Mouse (Mus musculus) stomach, embryonic 15.5 days (tissue): ENCODE results near the gene Numbl. TPM values are rescaled to one million over a fixed set of nuclear protein-coding genes. Genes with fewer than 3 reads are reported as not detected.

Experiments used
- ATAC-seq: fragments of 200-750 bp; cut with Nextera tagmentation; 2 replicates; pipeline ENCODE4 v1.8.0; 2017; ENCODE audit warnings: low read depth, moderate number of reproducible peaks, moderate TSS enrichment; ENCODE audit not compliant: insufficient read depth, low FRiP score
- H3K27ac ChIP-seq: fragments of 300-500 bp; sonication (generic); 2 replicates; pipeline ENCODE4 v1.5.1; 2015; ENCODE audit warnings: mild to moderate bottlenecking, inconsistent platforms
- H3K27me3 ChIP-seq: fragments of 300-500 bp; sonication (generic); replicated peaks from 2 replicates; pipeline ENCODE4 v1.6.1; 2015; ENCODE audit warnings: inconsistent platforms
- H3K36me3 ChIP-seq: fragments of 300-500 bp; sonication (generic); 2 replicates; pipeline ENCODE4 v1.6.1; 2015; ENCODE audit warnings: inconsistent platforms
- H3K4me1 ChIP-seq: fragments of 300-500 bp; sonication (generic); 2 replicates; pipeline ENCODE4 v1.6.1; 2015; ENCODE audit warnings: inconsistent platforms
- H3K4me2 ChIP-seq: fragments of 300-500 bp; sonication (generic); 2 replicates; pipeline ENCODE4 v1.6.1; 2015; ENCODE audit warnings: mild to moderate bottlenecking, inconsistent platforms
- H3K4me3 ChIP-seq: fragments of 300-500 bp; sonication (generic); replicated peaks from 2 replicates; pipeline ENCODE4 v1.5.1; 2015; ENCODE audit warnings: inconsistent platforms
- H3K9ac ChIP-seq: fragments of 300-500 bp; sonication (generic); 2 replicates; pipeline ENCODE4 v1.6.1; 2015; ENCODE audit warnings: inconsistent platforms
- H3K9me3 ChIP-seq: fragments of 300-500 bp; sonication (generic); 2 replicates; pipeline ENCODE4 v1.6.1; 2016; ENCODE audit warnings: inconsistent platforms
- WGBS: fragments of 180-500 bp; shearing (Covaris S2); methylation state at CpG from one replicate; pipeline ENCODE4 v1.1.7; 2015; 5-methylcytosine and 5-hydroxymethylcytosine counted together
- polyA plus RNA-seq: library from polyadenylated mRNA; unstranded; fragments of >200 nt; fragmentation: Nextera tagmentation; extraction: Ambion mirVana; gene quantifications from 2 replicates; pipeline ENCODE4 v1.2.1, GENCODE M21; 2015

Gene Numbl
- polyA plus RNA-seq: 22.7 and 23.4 TPM in 2 replicates

GRCm38 (mm10) chr7:27258205-27258899, at the start of gene Numbl:
Gene Numbl, plus strand, starts transcription at chr7:27258433.
- WGBS: 1% methylated on average over 46 of the region's 47 CpGs
- H3K36me3 ChIP-seq: peaks cover 18% of the 10 kb centered on the region
- peak; percentile 78 for ATAC-seq

GRCm38 (mm10) chr7:27212626-27213025, 45.6 kb upstream of the Numbl start:
- H3K27ac ChIP-seq: no peak overlapping the region
- no peak overlapping the region for H3K9ac ChIP-seq
- 83% methylated on average over 2 of the region's 2 CpGs for WGBS
- H3K4me3 ChIP-seq: no peak overlapping the region
- no peaks in the 10 kb centered on the region for H3K27me3 ChIP-seq
- H3K4me1 ChIP-seq: no peaks in the 10 kb centered on the region
- no peaks in the 10 kb centered on the region for H3K9me3 ChIP-seq
- H3K4me2 ChIP-seq: no peak overlapping the region
- no peak for ATAC-seq
- peaks cover 42% of the 10 kb centered on the region for H3K36me3 ChIP-seq

More at GRCm38 (mm10) chr7:27258205-27258899, at the start of gene Numbl:
- Histone ChIP-seq H3K27ac (peak within 1 kb of the TSS; percentile 81), H3K4me1 (peaks cover 25% of the 10 kb centered on the region), H3K4me2 (peak within 1 kb of the TSS; percentile 84), H3K9ac (peak within 1 kb of the TSS; percentile 85), H3K4me3 (peak within 1 kb of the TSS; percentile 74), H3K27me3 (no peaks in the 10 kb centered on the region), H3K9me3 (no peaks in the 10 kb centered on the region)

- Histone ChIP-seq H3K4me2 (no peak overlapping the region), H3K27ac (no peak overlapping the region), H3K4me1 (no peaks in the 10 kb centered on the region), H3K9ac (no peak overlapping the region), H3K9me3 (no peaks in the 10 kb centered on the region), H3K27me3 (no peaks in the 10 kb centered on the region), H3K36me3 (peaks cover 19% of the 10 kb centered on the region), H3K4me3 (no peak overlapping the region)
- WGBS: 81% methylated on average over 7 of the region's 7 CpGs
- ATAC-seq: no peak
Observed at GRCm38 (mm10) chr7:27218586-27218985, 39.6 kb upstream of the Numbl start.

DNA sequence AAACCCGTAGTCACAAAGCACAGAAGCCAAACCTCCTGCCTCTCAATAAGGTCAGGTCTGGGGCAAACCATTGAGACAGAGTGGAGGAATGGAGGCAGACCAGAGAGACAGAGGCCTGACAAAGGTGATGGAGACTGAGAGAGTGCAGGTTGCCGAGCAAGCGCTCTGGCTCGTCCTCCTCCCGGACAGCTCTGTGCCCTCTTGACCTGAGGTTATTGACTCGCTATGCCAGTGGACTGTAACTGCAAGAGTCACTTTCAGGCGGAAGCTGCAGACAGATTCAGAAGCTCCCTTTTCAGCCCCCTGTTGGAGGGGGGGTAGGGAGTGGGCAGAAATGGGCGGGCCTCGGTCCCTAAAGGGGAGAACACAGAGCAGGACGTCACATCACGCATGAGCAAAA, 38.3 kb upstream of the Numbl start:
- Histone ChIP-seq H3K4me2 (no peak overlapping the region), H3K9ac (no peak overlapping the region), H3K36me3 (peaks cover 16% of the 10 kb centered on the region), H3K9me3 (no peaks in the 10 kb centered on the region), H3K4me1 (peaks cover 8% of the 10 kb centered on the region), H3K27me3 (no peaks in the 10 kb centered on the region), H3K27ac (no peak overlapping the region), H3K4me3 (no peak overlapping the region)
- ATAC-seq: no peak
- 75% methylated on average over 11 of the region's 11 CpGs for WGBS

DNA sequence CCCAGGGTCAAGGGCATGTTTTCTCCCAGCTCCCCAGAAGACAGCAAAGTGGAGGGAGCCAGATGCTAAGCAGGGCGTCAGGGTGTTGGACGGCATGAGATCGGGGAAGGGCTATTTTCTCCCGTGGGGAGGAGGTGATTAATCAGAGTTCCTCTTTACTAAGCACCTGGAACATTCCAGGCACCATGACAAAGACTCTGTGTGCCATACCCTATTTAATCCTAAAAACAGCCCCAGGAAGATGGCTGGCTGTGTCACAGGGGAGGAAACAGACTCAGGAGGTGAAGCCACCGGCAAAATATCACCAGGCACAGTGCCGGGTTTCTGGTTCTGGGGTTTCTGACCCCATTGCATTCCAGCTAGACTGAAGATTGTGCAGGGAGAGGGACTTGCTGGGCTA, 36.3 kb upstream of the Numbl start:
- ATAC-seq: no peak
- no peak overlapping the region for H3K9ac ChIP-seq
- no peak overlapping the region for H3K4me2 ChIP-seq
- 56% methylated on average over 6 of the region's 6 CpGs for WGBS
- H3K27me3 ChIP-seq: no peaks in the 10 kb centered on the region
- peaks cover 28% of the 10 kb centered on the region for H3K4me1 ChIP-seq
- H3K9me3 ChIP-seq: no peaks in the 10 kb centered on the region
- no peak overlapping the region for H3K27ac ChIP-seq
- no peak overlapping the region for H3K4me3 ChIP-seq
- H3K36me3 ChIP-seq: peaks cover 12% of the 10 kb centered on the region; the same call in 1 of the 2 replicates

DNA sequence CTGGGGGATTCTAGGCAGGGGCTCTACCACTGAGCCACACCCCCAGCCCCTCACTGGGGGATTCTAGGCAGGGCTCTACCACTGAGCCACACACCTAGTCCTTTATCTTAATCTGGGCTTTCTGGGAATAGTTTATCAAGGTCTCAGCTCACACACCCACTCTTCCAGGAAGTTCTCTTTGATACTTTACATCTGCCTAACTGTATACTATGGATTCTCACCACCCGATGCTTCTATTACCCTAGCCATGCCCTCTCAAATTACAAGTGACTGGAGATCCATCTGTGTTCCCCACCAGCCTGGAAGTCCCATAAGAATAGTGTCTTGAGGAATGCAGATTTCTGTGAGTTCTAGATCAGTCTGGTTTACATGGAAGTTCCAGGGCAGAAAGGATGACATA, 35.7 kb upstream of the Numbl start:
- 61% methylated on average over 1 of the region's 1 CpGs for WGBS
- H3K4me1 ChIP-seq: peaks cover 34% of the 10 kb centered on the region
- no peak; the same call in 1 of the 2 replicates for ATAC-seq
- H3K4me2 ChIP-seq: no peak overlapping the region
- H3K9me3 ChIP-seq: no peaks in the 10 kb centered on the region
- no peak overlapping the region for H3K9ac ChIP-seq
- H3K27me3 ChIP-seq: no peaks in the 10 kb centered on the region
- H3K4me3 ChIP-seq: no peak overlapping the region
- peaks cover 12% of the 10 kb centered on the region; the same call in 1 of the 2 replicates for H3K36me3 ChIP-seq
- H3K27ac ChIP-seq: no peak overlapping the region

GRCm38 (mm10) chr7:27224877-27225575, 33.2 kb upstream of the Numbl start:
- Histone ChIP-seq H3K4me2 (peak overlapping the region; percentile 79), H3K9ac (no peak overlapping the region; the same call in 1 of the 2 replicates), H3K9me3 (no peaks in the 10 kb centered on the region), H3K4me3 (peak overlapping the region; percentile 90), H3K4me1 (peaks cover 42% of the 10 kb centered on the region), H3K27ac (peak overlapping the region; percentile 77), H3K27me3 (no peaks in the 10 kb centered on the region), H3K36me3 (0 out of 2 replicates have a peak, but pooled peaks cover under 1% of the 10 kb centered on the region)
- peak; percentile 27 for ATAC-seq
- WGBS: 54% methylated on average over 11 of the region's 11 CpGs

- H3K9ac ChIP-seq: peak overlapping the region; percentile 94; the same call in 1 of the 2 replicates
- no peaks in the 10 kb centered on the region for H3K27me3 ChIP-seq
- no peak for ATAC-seq
- peak overlapping the region; percentile 90 for H3K4me3 ChIP-seq
- peak overlapping the region; percentile 91; the same call in 1 of the 2 replicates for H3K27ac ChIP-seq
- peak overlapping the region; percentile 79 for H3K4me2 ChIP-seq
- WGBS: 27% methylated on average over 9 of the region's 9 CpGs
- peaks cover 50% of the 10 kb centered on the region for H3K4me1 ChIP-seq
- no peaks in the 10 kb centered on the region for H3K9me3 ChIP-seq
- H3K36me3 ChIP-seq: no peaks in the 10 kb centered on the region
Observed at GRCm38 (mm10) chr7:27227276-27227675, 31.0 kb upstream of the Numbl start.

GRCm38 (mm10) chr7:27227676-27228075, 30.6 kb upstream of the Numbl start:
- WGBS: under 1% methylated on average over 10 of the region's 10 CpGs
- no peaks in the 10 kb centered on the region for H3K27me3 ChIP-seq
- peaks cover 54% of the 10 kb centered on the region for H3K4me1 ChIP-seq
- ATAC-seq: no peak
- no peaks in the 10 kb centered on the region for H3K36me3 ChIP-seq
- H3K9me3 ChIP-seq: no peaks in the 10 kb centered on the region
- H3K27ac ChIP-seq: peak overlapping the region; percentile 91
- peak overlapping the region; percentile 90 for H3K4me3 ChIP-seq
- peak overlapping the region; percentile 79 for H3K4me2 ChIP-seq
- H3K9ac ChIP-seq: peak overlapping the region; percentile 94

- Histone ChIP-seq H3K36me3 (no peaks in the 10 kb centered on the region), H3K4me3 (peak within 1 kb of the TSS; percentile 90), H3K4me1 (peaks cover 55% of the 10 kb centered on the region), H3K9me3 (no peaks in the 10 kb centered on the region), H3K9ac (peak within 1 kb of the TSS; percentile 94), H3K4me2 (peak within 1 kb of the TSS; percentile 79), H3K27ac (peak within 1 kb of the TSS; percentile 91), H3K27me3 (no peaks in the 10 kb centered on the region)
- peak; percentile 77 for ATAC-seq
- WGBS: under 1% methylated on average over 49 of the region's 49 CpGs
Observed at GRCm38 (mm10) chr7:27228281-27228821, 29.9 kb upstream of the Numbl start, which contains the start of gene Itpkc. Gene Itpkc, minus strand, starts transcription at chr7:27228661.

DNA sequence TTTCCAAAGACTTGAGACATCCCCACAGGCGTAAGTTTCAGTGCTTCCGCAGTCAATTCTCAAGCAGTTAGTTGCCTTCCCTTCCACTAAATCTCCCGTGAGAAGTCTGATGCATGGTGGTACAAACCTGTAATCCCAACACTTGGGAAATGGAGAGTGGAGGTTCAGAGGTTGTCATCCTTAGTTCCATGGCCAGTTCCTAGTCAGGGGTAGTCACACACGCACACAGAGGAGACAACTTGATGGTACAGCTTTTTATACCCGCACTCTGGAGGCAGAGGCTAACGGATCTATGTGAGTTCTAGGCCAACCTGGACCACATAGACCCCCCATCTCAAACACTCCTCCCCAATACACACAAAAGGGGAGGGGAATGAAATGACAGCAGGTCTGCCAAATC, 29.4 kb upstream of the Numbl start:
- Histone ChIP-seq H3K9me3 (no peaks in the 10 kb centered on the region), H3K27me3 (no peaks in the 10 kb centered on the region), H3K27ac (peak overlapping the region; percentile 91), H3K36me3 (no peaks in the 10 kb centered on the region), H3K4me2 (peak overlapping the region; percentile 79), H3K9ac (peak overlapping the region; percentile 94; the same call in 1 of the 2 replicates), H3K4me3 (peak overlapping the region; percentile 90), H3K4me1 (peaks cover 60% of the 10 kb centered on the region)
- 13% methylated on average over 6 of the region's 6 CpGs for WGBS
- ATAC-seq: no peak

DNA sequence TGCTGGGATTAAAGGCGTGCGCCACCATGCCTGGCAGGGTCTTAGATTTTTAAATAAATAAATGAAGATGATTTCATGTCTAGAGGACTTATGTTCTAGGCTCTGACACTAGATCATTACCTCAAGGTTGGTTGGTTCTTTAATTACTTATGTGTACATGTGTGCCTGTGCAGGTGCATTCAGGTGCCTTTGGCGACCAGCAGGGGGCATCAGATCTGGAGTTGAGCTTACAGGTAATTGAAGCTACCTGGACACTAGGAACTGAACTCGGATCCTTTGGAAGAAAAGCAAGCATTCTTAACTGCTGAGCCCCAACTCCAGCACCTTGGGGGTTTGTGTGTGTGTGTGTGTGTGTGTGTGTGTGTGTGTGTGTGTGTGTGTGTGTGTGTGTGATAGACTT, 27.5 kb upstream of the Numbl start:
- H3K4me3 ChIP-seq: no peak overlapping the region
- no peak overlapping the region for H3K4me2 ChIP-seq
- no peaks in the 10 kb centered on the region for H3K36me3 ChIP-seq
- H3K4me1 ChIP-seq: peaks cover 48% of the 10 kb centered on the region
- H3K27ac ChIP-seq: no peak overlapping the region
- H3K9me3 ChIP-seq: no peaks in the 10 kb centered on the region
- no peaks in the 10 kb centered on the region for H3K27me3 ChIP-seq
- whole genome bisulfite sequencing: 74% methylated on average over 4 of the region's 4 CpGs
- no peak overlapping the region for H3K9ac ChIP-seq
- no peak for ATAC-seq
